Mouse (Mus musculus) retina, adult 2 months (tissue): ENCODE measurements around the gene Utp11.
A peak's percentile ranks its signal among the peaks of the same experiment; 100 is the strongest.
"Not testable (repeated sequence)": the region's sequence is repeated elsewhere in the genome, so short reads cannot be mapped to it uniquely, and the experiment has no call there.

Source experiments
- DNase-seq: peaks from one replicate; pipeline ENCODE4 v3.0.0-alpha.2; 2012; ENCODE audit warnings: low read depth, low spot score

Gene Utp11

DNA sequence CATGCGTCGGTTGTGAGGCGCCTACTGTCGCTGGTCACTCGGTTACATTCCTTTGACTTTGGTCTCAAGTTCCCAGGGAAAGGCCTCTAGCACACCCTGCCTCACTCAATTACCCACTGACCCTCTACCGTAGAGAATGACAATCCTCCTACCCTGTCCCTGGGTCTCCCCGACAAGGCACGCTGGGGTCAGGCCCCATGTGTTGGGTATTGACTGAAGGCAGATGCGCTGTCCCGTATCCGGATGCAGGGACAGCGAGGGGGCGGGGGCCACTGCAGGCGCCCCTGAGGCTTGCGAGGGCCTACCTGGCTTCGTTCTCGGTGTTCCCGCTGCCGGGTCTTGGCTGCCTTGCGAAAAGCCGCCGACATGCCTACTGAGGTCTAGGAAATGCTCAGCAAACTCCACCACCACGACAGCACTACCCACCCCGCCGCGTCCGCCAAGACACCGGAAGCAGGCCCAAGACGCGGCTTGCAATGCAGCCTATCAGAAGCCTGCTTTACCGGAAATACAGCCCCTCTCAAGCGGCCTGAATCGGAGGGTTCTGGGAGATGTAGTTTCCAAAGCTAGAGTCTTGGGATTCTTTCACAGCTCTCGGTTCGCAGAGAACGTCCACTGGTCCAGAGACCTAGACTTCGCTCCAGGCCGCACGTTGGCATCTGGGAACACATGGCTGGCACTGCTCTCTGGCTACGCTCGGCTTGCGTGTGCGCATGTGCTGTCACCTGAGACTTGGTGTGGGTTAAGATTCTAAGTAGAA, at the start of gene Utp11:
Utp11 (minus strand) TSS at position 466 of the 760 bp plus-strand sequence.
- DNase-seq: peak; percentile 80

DNA sequence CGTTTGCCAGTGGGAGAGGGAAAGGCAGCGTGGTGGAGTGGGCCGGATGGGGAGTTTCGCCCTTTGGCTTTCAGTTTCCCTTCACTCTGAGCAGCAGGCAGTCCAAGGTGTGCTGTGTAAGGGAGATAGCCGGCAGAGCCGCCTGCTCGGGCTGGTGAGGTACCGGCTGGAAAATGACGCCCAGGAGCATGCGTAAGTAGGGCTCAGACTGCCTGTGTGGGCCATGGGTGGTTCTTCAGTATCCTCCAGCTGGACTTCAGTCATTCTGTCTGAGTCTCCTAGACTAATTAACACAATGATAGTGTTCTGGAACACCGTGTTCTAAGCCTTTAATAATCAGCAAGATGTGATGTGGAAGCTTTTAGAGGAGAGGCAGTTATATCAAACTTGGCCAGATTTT, 49.4 kb upstream of the Utp11 start:
- DNase-seq: no peak

DNA sequence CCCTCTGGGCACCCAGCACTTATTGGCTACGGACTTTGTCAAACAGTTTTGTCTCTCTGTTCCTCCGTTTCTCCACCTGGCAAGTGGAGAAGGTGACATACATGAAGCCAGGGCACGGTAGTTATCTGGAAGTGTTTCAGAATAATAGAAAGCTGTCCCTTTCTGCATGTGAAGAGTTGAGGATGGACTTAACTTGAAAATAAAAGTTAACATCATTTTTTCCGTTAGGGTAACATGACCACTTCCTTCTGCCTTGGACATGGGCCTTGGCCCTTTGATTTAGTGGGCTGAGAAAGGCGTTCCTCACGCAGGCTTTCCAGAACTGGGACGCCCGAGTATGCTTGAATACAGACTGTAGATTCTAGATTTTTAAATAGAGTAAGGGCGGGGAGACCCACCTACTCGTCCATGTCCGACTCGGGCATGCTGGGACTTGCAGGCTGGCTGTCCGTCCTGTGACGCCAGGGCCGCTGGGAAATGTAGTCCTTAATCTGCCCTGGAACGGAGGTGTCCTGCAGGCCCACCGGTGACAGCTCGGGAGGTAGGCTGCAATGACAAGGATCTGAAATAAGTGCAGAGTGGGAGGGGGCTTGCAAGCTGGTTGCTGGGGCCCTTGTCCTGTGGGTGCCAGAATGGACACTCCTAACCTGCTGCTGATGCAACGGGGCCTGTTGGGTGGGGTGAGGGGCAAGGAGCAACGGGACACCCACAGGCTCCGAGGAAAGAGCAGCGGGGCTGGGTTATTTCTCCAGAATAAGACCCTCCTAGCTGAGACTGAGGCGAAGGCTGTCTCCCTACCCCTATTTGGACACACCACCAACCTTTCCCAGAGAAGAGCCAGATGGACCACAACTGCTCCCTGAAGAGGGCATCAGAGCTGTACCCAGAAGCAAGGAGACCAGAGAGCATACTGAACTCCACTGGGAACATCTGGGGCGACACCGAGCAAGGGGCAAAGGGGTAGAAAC, 48.3 kb upstream of the Utp11 start, which contains the start of gene Inpp5b:
Inpp5b (plus strand) TSS at position 475 of the 968 bp plus-strand sequence.
- DNase-seq: peak; percentile 54

DNA sequence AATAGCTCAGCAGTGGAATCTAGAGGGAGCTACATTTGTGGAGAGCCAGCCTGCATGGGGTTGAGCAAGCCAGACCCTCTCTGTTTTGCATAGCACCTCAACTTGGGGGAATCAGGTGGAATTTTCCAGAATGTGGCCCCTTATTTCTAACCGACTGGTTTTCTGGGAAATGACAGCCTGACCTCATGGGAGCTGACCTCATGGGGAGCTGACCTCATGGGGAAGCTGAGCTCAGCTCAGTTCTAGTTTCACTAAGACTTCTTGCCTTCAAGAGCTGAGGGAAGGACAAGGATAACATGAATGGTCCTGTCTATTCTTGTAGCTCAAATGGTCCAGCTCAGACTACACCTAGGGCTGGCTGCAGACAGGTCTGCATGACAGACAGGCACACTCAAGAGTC, 45.4 kb upstream of the Utp11 start:
- no peak for DNase-seq

DNA sequence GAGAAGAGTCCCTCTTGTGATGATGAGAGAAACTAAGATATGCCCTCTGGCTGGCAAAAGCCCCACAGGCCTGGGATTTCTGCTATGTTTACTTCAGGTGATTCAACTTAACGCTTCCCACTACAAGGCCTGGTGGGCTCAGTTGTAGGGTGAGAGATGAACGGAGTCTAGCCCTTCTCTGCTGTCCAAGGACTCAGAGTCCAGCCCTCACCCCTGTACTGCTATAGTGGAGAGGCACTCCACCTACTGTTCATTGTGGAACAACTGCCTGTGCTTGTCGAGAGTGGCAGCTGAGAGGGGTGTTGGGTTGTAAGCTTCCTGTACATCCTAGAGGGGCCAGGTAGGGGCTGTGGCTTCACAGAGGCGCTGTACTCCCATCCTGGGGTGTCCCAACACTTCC, 44.6 kb upstream of the Utp11 start:
- DNase-seq: no peak

DNA sequence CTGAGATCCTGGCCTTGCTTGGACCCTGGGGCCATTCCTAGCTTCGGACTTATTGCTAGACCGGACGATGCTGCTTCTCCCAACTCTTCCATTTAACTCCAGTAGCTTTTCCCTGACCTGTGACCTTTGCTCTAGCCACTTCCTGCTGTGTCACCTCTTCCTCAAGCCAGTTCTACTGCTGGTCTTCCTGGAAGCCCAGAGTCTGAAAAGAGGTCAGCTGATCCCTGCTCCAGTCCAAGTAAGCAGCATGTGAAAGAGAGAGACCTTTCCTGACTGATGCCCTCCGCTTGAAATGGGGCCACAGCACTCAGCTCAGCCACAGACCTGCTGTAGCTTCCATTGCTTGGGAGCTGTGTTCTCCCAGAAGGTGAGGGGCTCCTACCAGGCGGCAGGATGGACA, 44.1 kb upstream of the Utp11 start:
- no peak for DNase-seq

DNA sequence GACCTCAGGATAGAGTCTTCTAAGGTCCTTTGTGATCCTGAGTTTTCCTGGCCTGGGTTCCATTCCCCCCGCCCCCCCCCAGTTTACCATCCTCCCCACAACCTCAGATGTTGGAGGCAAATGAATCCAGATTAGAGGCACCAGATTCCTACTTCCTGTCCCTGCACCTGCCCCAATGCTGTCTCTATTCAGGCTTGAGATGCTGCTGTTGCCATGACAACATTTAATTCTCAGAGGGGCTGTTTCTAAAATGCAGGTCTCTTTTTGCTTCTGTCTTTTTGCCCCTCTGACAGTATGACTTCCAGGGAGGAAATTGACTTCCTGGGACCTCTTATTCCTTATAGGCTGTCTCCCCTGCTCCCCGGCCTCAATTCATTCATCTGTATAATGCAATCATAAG, 43.6 kb upstream of the Utp11 start:
- no peak for DNase-seq

DNA sequence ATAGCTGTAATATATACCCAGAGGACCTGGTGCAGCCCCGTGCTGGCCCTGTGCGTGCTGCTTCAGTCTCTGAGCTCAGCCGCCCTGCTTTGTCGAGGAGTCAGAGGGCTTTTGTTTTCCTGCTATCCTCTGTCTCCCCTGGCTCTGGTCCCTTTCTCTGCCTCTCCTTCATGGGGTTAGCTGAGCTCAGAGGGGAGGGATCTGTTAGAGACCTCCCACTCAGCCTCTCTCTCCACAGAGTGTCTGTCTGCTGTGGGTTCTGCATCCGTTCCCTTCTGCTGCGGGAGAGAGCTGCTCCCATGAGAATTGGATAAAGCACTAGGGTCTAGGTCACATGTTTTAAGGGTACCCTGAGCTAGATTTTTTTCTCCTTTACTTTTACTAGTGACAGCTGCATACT, 32.7 kb upstream of the Utp11 start:
- no peak for DNase-seq

DNA sequence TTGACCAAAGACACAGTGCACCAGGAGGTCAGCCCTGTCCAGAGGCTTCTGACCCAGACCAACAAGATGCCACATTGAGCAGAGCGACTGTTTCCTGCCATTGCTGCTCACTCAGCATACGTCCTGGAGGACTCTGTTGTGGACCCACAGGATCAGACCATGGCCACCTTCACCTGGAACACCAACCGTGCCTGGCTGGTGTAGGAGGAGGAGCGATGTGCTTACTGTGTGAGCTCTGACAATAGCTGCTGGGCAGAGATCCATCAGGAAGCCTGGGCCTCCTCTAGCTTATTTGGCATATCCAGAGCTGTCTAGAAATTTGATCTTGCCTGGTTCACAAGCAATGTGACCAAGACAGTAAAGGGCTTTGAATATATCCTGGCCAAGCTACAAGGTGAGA, 25.7 kb upstream of the Utp11 start:
- no peak for DNase-seq

DNA sequence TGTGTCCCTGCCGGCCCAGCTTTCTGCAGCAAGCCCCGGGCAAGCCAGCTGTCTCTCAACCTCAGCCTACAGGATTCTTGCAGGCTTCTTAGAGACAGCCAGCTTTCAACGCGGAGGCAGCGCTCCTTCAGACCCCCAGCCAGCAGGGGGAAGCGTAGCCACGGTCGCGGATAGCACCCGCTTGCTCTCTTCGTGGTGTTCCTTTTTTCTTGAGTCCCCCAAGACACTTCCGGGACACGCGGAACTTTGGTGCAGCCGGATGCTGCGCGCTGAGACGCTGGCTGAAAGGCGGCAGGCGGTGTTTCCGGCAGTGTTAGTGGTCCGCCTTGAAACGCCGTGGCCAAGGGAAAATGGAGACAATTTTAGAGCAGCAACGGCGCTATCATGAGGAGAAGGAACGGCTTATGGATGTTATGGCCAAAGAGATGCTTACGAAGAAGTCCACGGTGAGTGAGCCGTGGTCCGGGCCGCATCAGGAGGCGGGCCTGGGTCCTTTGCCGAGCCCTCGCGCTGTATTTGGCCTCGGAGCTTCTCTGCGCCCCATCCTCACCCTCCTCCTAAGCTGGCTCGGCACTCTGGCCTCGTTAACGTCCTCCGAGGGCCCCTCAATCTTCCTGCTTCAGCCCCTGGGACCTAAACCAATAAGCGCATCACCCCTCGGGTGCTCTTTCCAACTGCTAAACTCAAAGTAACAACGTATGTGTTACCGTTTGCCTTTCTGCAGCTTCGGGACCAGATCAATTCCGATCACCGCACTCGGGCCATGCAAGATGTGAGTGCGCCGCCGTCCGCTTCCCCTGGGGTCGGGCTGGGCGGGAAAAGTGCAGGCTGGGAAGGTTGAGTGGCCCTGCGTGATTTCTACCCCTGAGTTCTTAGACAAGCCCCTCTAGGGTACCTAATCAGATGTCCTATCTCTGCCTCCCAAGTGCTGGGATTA, 21.4 kb upstream of the Utp11 start, which contains the start of gene Sf3a3:
Sf3a3 (plus strand) TSS at position 232 of the 937 bp plus-strand sequence.
- peak; percentile 95 for DNase-seq

DNA sequence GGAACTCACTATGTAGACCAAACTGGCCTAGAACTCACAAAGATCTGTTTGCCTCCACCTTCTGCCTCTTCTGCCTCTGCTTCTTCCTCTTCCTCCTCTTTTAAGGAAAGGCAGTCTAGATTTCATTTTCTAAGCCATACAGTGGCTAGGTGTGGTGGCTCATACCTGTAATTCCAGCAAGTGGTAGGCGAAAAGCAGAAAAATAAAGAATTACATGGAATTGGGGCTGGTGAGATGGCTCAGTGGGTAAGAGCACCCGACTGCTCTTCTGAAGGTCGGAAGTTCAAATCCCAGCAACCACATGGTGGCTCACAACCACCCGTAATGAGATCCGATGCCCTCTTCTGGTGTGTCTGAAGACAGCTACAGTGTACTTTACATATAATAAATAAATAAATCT, 20.4 kb upstream of the Utp11 start:
- not testable (repeated sequence) for DNase-seq

DNA sequence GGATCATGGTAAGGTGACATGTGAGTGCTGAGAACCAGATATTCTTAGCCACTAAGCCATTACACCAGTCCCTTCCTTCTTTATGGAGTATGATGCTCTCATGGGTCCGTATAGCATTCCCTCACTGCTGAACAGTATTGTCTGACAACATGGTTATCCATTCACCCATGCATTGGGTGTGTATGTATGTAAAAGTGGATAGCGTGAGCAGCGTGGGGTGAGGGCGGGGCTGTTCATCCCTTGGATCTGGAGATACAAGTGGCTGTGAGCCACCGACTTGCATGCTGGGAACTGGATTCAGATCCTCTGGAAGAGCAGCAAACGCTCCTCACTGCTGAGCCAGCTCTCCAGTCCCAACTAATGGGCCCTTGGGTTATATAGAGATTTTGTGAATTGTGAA, 19.2 kb upstream of the Utp11 start:
- DNase-seq: no peak

DNA sequence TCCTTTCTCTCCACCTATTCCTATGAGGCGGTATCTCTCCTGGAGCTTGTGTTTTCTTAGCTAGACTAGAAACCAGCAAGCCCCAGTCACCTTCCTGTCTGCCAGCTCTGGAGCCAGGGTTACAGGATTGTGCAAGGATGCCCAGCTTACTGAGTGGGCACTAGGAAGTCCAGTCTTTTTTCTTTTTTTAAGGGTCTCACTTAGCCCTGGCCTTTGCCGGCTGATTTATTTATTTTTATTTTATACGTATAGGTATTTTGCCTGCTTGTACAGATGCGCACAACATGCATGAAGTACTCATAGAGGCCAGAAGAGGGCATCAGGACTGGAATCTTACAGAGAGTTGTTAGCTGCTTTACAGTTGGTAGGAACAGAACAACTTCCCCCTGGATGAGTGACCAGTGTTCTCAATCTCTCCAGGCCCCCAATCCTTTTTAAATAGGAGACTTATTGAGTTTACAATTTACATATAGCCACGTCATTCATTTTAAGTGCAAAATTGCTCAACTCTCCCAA, 17.4 kb upstream of the Utp11 start:
- DNase-seq: no peak

DNA sequence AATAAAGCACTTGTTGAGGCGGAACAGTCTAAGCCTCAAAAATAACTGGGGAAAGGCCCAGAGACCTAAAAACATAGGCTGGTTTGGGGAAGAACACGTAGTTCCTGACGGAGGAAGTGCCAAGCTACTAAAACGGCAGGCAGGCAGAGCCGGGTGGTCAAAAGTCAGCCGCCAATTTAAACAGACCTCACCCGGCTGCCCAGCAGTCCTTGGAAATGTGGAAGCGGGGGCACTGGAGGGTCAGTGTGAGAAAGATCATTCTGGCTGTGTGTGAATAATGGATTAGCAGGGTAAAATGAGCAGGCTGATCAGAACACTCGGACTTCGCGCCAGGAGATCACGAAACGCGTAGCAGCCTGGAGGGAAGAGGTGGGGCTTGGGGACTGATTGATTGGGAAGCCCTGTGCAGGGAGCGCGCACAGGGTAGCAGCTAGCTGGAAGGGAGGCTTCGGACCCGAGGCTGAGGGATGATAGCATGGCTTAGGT, 16.6 kb upstream of the Utp11 start:
- DNase-seq: no peak

DNA sequence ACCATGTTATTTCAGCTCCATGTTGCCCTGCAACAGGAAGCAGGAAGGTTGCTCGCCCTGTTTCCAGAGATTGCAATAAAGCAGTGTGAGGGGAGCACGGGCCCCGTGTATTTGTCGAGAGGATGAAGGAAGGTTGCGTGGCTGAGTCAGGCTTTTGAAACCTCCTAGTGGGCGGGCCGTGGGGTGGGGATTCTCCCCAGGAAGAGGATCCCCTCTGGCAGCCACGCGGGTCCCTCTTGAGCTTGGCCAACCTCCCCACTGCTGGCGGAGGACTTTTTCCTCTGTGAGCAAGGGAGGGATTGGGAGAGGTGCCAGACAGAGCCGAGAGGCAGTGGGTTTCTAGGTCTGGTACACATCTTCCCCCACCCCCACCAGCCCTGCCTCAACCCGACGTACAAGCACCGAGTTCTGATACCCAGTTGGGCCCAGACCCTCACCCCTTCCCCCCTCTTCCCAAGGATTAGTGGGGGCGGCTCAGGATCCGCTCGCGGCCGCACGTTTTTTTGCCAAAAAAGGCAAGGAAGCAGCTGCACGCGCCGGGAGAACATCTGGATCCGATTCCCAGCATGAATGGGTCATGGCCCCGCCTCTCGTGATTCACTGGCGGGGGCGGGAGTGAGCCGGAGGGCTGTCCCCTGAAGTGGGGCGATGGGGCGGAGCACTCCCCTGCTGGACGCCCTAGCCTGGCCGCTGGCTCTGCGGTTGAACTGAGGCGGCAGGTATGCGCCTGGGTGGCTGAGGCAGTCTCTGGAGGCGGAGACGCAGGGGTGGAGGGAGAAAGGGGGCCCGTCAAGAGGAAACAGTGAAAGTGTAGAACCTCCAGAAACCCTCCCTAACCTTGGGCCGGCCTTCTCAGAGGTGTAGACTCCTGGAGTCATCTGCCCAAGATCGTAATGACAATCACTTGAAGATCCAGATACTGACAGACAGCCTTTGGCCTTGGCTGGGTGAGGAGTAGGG, 15.4 kb upstream of the Utp11 start:
- no peak for DNase-seq

DNA sequence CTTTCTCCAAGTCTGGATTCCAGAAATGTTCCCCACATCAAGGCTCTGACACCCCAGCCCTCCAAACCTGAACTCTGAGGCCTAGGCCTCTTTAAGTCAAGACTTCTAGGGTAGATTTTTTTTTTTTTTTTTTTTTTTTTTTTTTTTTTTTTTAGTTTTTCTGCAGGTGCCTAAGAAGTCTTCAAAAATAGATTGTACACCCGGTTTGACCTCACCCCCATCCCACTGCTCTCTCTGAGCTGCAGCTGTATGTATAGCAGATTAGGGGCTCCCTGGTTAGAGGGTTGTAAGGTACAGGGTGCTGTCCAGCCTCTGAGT, 14.8 kb upstream of the Utp11 start:
- not testable (repeated sequence) for DNase-seq

DNA sequence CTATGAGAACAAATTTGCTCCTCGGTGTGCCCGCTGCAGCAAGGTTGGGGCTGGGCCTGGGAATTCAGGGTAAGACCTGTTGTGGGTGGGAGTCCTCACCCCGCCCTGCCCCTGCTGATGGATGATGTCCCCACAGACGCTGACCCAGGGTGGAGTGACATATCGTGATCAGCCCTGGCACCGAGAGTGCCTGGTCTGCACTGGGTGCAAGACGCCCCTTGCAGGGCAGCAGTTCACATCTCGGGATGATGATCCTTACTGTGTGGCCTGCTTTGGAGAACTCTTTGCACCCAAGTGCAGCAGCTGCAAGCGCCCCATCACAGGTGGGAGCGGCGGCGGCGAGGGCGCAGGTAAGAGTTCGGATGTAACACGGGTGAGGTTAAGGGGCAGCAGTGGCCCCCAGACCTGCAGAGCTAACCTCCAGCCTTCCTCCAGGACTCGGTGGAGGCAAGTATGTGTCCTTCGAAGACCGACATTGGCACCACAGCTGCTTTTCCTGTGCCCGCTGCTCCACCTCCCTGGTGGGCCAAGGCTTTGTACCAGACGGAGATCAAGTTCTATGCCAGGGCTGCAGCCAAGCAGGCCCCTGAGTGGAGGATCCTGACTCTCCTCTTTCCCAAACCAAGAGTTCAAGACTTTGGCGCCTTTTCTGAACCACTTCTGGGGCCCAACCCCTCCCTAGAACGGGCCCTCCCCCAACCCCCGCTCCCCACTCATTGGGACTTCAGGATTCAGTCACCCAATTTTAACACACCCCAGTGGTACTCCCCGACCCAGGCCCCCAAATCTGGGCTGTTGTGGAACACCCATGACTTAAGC, 14.2 kb upstream of the Utp11 start:
- DNase-seq: not testable (repeated sequence)

DNA sequence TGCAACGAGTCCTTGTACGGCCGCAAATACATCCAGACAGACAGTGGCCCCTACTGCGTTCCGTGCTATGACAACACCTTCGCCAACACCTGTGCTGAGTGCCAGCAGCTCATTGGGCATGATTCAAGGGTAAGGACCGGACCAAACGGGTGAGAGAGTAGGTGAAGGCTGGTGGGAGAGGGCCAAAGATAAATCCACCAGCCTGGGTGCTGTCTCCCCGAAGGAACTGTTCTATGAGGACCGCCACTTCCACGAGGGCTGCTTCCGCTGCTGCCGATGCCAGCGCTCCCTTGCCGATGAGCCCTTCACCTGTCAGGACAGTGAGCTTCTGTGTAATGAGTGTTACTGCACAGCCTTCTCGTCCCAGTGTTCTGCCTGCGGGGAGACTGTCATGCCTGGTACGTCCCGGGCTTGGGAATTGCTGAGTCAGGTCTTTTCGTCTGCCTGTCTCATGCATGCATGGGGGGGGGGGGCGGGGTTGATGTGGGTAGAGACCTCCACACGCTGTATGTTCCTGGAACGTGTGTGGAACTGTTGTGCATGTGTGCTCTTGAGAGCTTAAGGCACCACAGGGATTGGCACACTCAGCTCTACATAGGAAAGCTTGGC, 12.4 kb upstream of the Utp11 start:
- DNase-seq: no peak
